Mouse (Mus musculus): ENCODE results near the gene Fbxw8. TPM values are rescaled to one million over a fixed set of nuclear protein-coding genes. Genes with fewer than 3 reads are reported as not detected.

Fbxw8 gene
- polyA plus RNA-seq, 1 experiment from 2014 or later, result 36.8 TPM

DNA sequence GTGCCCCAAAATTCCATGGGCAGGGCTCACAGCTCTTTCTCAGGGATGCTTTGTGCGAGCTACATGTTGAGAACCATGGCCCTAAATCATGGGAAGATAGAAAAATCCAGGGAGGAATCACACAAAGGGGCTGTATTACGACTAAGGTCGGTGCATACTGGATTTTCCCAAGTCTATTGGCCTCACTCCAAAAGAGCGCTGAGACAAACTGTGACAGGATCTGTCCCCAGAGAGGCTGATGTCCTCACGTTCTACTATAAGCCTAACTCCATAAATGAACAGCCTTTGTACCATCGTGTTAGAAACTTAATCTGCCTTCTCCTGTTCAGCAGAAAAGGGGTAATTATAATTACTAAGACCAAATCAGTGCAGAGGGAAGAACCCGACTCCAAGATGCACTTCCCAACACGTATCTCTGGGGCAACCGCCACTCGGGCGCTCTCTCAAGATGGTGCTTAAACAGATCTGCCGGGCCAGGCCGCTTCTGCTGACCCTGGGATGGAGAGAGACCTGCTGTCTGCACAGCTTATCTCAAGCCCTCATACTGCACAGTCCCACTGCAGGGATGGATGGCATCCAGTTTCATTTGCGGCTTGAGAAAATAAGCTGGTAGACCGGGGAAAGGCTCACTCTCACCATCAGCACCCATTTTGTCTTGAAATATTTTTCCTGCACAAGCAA is 9.1 kb downstream of the Fbxw8 start:
- peaks cover 3% of the 10 kb centered on the region for H3K4me1 ChIP-seq (replicated peaks)
- no peak overlapping the region for H3K4me3 ChIP-seq
- WGBS, result 88% methylated on average over 15 of the region's 15 CpGs
- DNase-seq (ENCODE audit: low spot score), result no peak
- peaks cover 55% of the 10 kb centered on the region for H3K36me3 ChIP-seq
- H3K27ac ChIP-seq, result no peak overlapping the region
- H3K9me3 ChIP-seq, result no peaks in the 10 kb centered on the region
- no peaks in the 10 kb centered on the region for H3K27me3 ChIP-seq (ENCODE audit: insufficient read depth, poor library complexity, severe bottlenecking)

DNA sequence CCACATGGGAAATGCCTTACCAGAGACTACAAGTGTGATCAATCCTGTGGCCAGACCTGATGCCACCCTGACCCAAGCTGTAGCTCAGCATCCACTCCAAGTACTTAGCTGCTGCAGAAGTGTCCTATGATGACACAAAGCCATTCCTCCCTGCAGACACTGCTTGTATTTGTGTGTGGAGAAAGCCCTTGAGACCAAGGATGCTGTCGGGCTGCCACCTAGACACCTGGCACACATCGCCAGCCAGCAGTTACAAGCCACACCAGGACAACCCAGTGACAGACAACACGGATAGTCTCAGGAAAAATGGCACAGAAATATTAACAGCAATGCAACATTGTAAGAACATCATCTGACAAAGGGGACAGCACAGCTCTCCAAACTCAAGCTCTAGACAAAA is 9.8 kb downstream of the Fbxw8 start:
- 93% methylated on average over 3 of the region's 3 CpGs for WGBS
- Histone ChIP-seq H3K36me3 (peaks cover 55% of the 10 kb centered on the region), H3K9me3 (no peaks in the 10 kb centered on the region)

DNA sequence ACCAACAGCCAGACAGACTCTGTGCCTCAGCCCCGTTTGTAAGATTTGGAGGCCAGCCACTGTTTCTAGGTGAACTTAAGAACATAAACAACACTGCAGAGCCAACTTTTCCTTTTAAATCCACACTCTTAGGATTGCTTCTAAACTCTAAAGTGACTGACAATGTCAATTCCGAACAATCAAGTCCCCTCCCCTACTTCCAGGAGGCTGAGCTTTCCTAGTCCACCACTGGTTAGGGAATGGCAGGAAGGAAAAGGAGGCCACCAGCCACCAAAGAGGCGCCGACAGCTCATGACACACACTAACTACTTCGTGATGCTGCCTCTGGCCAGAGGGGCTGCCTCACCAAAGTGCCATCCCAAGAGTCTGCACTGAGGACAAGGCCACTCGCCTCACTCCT is 10.5 kb downstream of the Fbxw8 start:
- DNase-seq (ENCODE audit: low spot score), result no peak
- Histone ChIP-seq H3K27me3 (ENCODE audit: insufficient read depth, poor library complexity, severe bottlenecking) (no peaks in the 10 kb centered on the region), H3K9me3 (no peaks in the 10 kb centered on the region), H3K36me3 (peaks cover 54% of the 10 kb centered on the region), H3K4me1 (replicated peaks) (peaks cover 3% of the 10 kb centered on the region), H3K4me3 (no peak overlapping the region), H3K27ac (no peak overlapping the region)
- 87% methylated on average over 6 of the region's 6 CpGs for whole genome bisulfite sequencing

More for the DNA sequence above, 9.8 kb downstream of the Fbxw8 start:
- no peaks in the 10 kb centered on the region for H3K27me3 ChIP-seq (ENCODE audit: insufficient read depth, poor library complexity, severe bottlenecking)
- peaks cover 3% of the 10 kb centered on the region for H3K4me1 ChIP-seq (replicated peaks)
- DNase-seq (ENCODE audit: low spot score), result no peak
- no peak overlapping the region for H3K27ac ChIP-seq
- H3K4me3 ChIP-seq, result no peak overlapping the region

DNA sequence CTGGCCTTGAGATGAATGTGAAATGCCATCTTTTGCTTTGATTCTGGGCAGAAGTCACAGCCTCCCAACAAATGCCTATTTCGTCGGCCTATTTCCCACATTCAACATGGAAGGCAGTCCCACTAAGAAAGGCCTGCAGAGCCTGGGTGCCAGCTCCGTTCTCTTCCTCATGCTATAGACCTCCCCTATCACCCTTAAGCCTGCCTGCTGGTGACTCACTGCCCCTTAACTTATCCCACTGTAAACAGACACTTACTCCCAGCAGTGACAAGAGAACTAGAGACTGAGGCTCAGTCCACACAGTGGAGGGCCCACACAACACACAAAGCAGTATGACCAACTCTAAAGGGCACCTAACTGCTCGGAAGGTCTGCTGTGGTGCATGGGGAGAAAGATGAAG is 10.9 kb downstream of the Fbxw8 start:
- peaks cover 3% of the 10 kb centered on the region for H3K4me1 ChIP-seq (replicated peaks)
- WGBS, result 93% methylated on average over 4 of the region's 4 CpGs
- no peak overlapping the region for H3K4me3 ChIP-seq
- H3K36me3 ChIP-seq, result peaks cover 54% of the 10 kb centered on the region
- no peaks in the 10 kb centered on the region for H3K27me3 ChIP-seq (ENCODE audit: insufficient read depth, poor library complexity, severe bottlenecking)
- DNase-seq (ENCODE audit: low spot score), result no peak
- no peaks in the 10 kb centered on the region for H3K9me3 ChIP-seq
- no peak overlapping the region for H3K27ac ChIP-seq

DNA sequence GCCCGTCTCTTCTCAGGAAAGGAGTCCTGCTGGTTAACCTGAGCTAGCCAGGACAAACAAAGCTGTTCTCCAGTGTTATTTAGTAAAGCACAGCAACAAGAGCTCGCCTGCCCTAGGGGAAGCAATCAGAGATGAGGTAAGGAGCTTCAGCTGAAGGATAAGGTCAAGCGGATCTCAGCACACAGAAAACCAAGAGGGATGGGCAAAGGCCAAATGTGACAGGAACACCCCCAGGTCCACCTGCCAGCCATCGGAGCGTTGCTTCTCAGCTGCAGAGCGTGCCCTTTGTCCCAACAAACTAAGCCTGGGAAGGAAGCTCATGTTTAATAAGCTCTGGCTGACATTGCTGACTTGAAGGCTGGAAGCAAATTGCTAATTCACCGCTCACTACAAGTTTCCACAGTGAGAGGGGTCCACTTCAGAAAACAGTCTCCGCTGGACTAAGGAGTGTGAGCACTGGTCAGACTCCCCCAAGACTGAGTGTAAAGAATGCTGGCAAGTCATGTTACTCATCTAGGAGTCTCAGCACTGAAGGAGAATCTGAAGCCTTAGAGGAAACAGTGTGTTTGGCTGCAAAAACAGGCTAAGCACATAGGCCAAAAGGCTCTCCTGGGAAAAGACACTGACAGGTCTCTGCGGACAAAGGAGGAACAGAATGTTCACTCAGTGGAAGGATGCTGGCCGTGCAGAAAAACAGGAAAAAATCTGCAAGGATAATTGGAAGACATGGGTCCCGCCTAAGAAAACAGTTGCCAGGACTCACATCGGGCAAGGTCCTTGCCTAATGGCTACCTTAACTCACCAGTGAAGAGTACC is 11.8 kb downstream of the Fbxw8 start:
- Histone ChIP-seq H3K4me1 (replicated peaks) (peaks cover 3% of the 10 kb centered on the region), H3K36me3 (peaks cover 62% of the 10 kb centered on the region), H3K4me3 (no peak overlapping the region), H3K27ac (no peak overlapping the region), H3K27me3 (ENCODE audit: insufficient read depth, poor library complexity, severe bottlenecking) (no peaks in the 10 kb centered on the region), H3K9me3 (no peaks in the 10 kb centered on the region)
- no peak for DNase-seq (ENCODE audit: low spot score)
- 85% methylated on average over 12 of the region's 12 CpGs for WGBS

DNA sequence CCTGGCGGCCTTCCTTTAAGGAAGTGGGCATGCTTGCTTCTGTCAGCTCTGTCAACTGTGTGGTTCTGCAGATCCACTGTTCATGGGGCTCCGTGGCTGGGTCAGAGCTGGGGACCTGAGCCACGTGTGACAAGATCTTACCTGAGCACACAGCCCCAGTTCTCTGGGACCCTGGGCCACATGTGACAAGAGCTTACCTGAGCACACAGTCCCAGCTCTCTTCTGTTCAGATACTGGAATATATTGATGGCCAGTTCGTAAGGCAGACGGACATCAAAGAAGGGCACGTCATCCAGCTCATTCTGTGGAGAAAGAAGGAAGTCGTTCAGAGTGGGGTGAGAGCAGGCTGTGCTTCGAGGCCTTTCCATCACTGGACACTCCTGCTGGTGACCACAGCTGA is 12.8 kb downstream of the Fbxw8 start:
- 92% methylated on average over 8 of the region's 8 CpGs for WGBS
- no peak for DNase-seq (ENCODE audit: low spot score)
- no peaks in the 10 kb centered on the region for H3K9me3 ChIP-seq
- H3K36me3 ChIP-seq, result peaks cover 70% of the 10 kb centered on the region
- H3K4me3 ChIP-seq, result no peak overlapping the region
- H3K27me3 ChIP-seq (ENCODE audit: insufficient read depth, poor library complexity, severe bottlenecking), result no peaks in the 10 kb centered on the region
- H3K27ac ChIP-seq, result no peak overlapping the region
- peaks cover 2% of the 10 kb centered on the region for H3K4me1 ChIP-seq (replicated peaks)

DNA sequence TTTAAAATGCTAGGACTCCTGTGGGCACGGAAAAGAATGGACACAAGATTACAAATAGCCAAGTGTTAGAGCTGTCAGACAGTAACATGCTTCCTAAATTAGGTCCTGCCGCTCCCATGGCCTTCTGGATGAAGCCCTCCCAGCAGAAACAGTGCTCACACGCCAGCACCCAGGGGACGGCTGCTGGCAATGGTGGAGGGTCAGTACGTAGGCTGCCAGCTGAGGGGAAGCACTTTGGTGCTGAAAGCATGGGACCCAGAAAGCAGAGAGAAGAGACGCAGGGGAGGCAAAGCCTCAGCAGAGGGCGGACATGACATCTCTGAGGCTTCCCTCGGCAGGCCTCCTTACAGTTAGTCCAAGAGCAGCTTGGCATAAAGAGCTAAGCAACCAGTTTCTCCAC is 15.6 kb downstream of the Fbxw8 start:
- Histone ChIP-seq H3K27ac (no peak overlapping the region), H3K4me1 (replicated peaks) (no peaks in the 10 kb centered on the region), H3K9me3 (no peaks in the 10 kb centered on the region), H3K27me3 (ENCODE audit: insufficient read depth, poor library complexity, severe bottlenecking) (no peaks in the 10 kb centered on the region), H3K36me3 (peaks cover 84% of the 10 kb centered on the region), H3K4me3 (no peak overlapping the region)
- WGBS, result 88% methylated on average over 8 of the region's 8 CpGs
- DNase-seq (ENCODE audit: low spot score), result no peak

DNA sequence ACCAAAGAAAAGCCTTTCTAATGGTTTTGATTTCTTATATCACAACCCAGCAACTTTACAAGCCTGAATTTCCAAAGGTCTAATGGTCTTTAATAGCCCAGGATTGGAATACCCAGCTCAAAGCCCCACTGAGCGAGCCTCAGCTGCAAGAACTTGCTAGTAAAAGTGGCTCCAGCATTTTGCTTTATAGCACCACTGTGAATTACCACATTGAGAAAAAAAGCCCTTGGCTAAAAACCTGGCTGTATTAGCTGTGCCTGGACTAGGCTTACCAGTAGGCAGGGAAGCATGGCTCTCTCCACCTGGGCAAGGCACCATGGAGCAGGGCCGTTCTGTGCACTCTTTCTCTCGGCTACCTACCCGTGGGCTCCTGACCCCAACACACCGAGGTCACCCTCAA is 18.9 kb downstream of the Fbxw8 start:
- Histone ChIP-seq H3K27ac (no peak overlapping the region), H3K36me3 (peaks cover 79% of the 10 kb centered on the region), H3K27me3 (ENCODE audit: insufficient read depth, poor library complexity, severe bottlenecking) (no peaks in the 10 kb centered on the region), H3K9me3 (no peaks in the 10 kb centered on the region), H3K4me3 (no peak overlapping the region), H3K4me1 (replicated peaks) (no peaks in the 10 kb centered on the region)
- 88% methylated on average over 5 of the region's 5 CpGs for WGBS
- DNase-seq (ENCODE audit: low spot score), result no peak

DNA sequence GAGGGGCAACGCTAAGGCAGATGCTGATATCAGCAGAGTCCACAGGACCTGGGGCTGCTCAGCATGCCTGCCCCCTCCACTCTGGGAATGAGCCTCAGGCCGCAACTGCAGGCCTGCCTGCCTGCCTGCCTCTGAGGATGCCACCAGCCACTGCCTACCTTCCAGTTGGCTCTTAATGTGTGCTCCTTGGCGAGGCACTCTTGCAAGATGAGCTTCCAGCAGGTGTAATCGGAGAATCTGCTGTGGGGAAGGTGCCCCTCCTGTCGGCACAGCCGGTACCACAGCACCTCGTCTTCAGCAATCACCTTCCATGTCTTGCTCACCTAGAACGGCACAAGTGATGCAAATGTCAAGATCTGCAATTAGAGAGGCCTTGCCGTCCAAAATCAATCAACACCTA is 26.6 kb downstream of the Fbxw8 start:
- H3K4me3 ChIP-seq, result no peak overlapping the region
- H3K27ac ChIP-seq, result no peak overlapping the region
- 89% methylated on average over 9 of the region's 9 CpGs for WGBS
- no peaks in the 10 kb centered on the region for H3K27me3 ChIP-seq (ENCODE audit: insufficient read depth, poor library complexity, severe bottlenecking)
- no peaks in the 10 kb centered on the region for H3K9me3 ChIP-seq
- peaks cover 75% of the 10 kb centered on the region for H3K36me3 ChIP-seq
- no peak for DNase-seq (ENCODE audit: low spot score)
- H3K4me1 ChIP-seq (replicated peaks), result peaks cover 6% of the 10 kb centered on the region

DNA sequence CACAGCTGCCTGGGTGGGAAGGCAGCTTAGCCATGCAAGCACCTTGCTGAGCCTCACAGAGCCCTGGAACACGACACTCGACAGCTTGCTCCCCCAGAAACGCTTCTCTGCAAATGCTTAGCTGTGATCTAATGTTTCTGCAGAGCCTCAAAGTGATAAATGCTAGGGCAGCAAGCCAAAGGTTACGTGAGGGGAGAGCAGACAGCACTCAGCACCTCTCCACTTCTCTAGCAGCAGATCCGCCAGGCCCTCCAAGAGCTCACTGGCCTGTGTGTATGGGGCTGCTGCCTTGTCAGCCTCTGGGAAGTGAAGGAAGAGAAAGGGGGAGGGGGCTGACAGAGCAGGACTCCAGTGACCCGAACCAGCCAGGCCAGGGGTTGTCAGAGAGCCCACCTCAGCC is 27.1 kb downstream of the Fbxw8 start:
- no peak for DNase-seq (ENCODE audit: low spot score)
- H3K9me3 ChIP-seq, result no peaks in the 10 kb centered on the region
- H3K27ac ChIP-seq, result no peak overlapping the region
- no peaks in the 10 kb centered on the region for H3K27me3 ChIP-seq (ENCODE audit: insufficient read depth, poor library complexity, severe bottlenecking)
- H3K36me3 ChIP-seq, result peaks cover 73% of the 10 kb centered on the region
- 84% methylated on average over 6 of the region's 6 CpGs for WGBS
- no peak overlapping the region for H3K4me3 ChIP-seq
- peaks cover 11% of the 10 kb centered on the region for H3K4me1 ChIP-seq (replicated peaks)

DNA sequence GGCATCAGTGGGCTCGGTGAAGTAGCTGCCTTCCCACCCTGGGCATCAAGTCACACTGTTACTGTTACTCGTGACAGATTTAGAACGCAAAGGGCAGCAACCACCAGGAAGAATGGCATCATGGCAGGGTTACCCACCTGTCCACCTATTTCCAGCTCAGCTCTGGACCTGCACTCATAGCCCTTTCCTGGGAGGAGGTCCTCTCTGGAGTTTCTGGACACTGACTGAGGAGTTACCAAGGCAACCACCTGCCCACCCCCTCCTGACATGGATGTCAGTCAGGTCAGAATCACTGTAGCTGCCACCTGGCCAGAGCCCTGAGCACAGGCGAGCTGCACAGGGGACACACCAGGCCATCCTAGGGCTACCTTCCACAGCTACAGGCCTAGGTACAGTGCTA is 28.6 kb downstream of the Fbxw8 start:
- H3K27me3 ChIP-seq (ENCODE audit: insufficient read depth, poor library complexity, severe bottlenecking), result no peaks in the 10 kb centered on the region
- peaks cover 16% of the 10 kb centered on the region for H3K4me1 ChIP-seq (replicated peaks)
- H3K4me3 ChIP-seq, result no peak overlapping the region
- no peak for DNase-seq (ENCODE audit: low spot score)
- peaks cover 68% of the 10 kb centered on the region for H3K36me3 ChIP-seq
- no peaks in the 10 kb centered on the region for H3K9me3 ChIP-seq
- no peak overlapping the region for H3K27ac ChIP-seq
- 86% methylated on average over 4 of the region's 4 CpGs for WGBS

DNA sequence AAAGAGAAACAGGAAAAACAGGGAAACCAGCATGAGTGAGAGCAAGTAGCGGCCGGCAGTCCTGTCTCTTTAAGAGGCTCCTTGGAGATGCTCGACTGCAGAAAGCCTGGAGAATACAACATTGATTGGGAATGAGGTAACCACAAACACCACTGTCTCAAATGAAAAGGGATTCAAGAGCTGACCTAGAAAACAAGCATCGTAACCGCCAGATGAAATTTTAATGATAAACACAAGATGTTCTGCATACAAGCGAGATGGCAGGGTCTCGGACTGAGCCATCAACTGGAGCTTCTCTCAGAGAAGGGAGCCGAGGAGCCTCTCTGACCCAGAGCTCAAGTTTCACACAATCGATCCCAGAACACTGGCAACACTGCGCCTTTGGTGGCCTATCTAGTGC is 32.2 kb downstream of the Fbxw8 start:
- 58% methylated on average over 10 of the region's 10 CpGs for WGBS
- peaks cover 61% of the 10 kb centered on the region for H3K36me3 ChIP-seq

DNA sequence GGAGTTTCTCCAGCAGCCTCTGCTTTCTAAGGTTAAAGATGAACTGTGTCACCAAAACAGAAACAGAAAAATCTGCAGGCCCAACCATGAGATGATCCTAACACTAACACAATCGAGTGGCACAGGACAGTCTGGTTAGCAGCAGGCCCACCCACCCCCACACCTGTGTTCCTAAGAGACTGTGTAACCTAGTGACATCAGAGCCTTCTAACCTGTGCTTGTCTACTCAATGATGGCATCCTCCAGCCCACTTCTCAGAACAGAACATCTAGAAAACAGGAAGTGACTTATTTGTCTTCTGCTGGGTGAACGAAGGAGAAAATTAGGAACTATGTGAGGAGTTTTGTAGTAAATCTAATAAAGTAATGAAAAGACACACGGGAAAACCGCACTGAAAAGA is 33.3 kb downstream of the Fbxw8 start:
- peaks cover 24% of the 10 kb centered on the region for H3K4me1 ChIP-seq (replicated peaks)
- H3K27ac ChIP-seq, result no peak overlapping the region
- H3K27me3 ChIP-seq (ENCODE audit: insufficient read depth, poor library complexity, severe bottlenecking), result no peaks in the 10 kb centered on the region
- no peak for DNase-seq (ENCODE audit: low spot score)
- 92% methylated on average over 4 of the region's 4 CpGs for WGBS
- peaks cover 56% of the 10 kb centered on the region for H3K36me3 ChIP-seq
- H3K4me3 ChIP-seq, result no peak overlapping the region
- H3K9me3 ChIP-seq, result no peaks in the 10 kb centered on the region

More for the DNA sequence above, 32.2 kb downstream of the Fbxw8 start:
- Histone ChIP-seq H3K4me1 (replicated peaks) (peaks cover 24% of the 10 kb centered on the region), H3K27ac (peak overlapping the region; percentile 50), H3K27me3 (ENCODE audit: insufficient read depth, poor library complexity, severe bottlenecking) (no peaks in the 10 kb centered on the region), H3K4me3 (no peak overlapping the region), H3K9me3 (no peaks in the 10 kb centered on the region)
- DNase-seq (ENCODE audit: low spot score), result peak; percentile 7

Measured in hindbrain, embryonic 10.5 days (tissue).